Mouse (Mus musculus): Measurements from ENCODE around the gene Tdg. TPM values are rescaled to one million over a fixed set of nuclear protein-coding genes. Genes with fewer than 3 reads are reported as not detected.

Tdg gene
- total and polyA plus RNA-seq, 3 experiments: 16.7 to 40.9 (median 18.8) TPM

DNA sequence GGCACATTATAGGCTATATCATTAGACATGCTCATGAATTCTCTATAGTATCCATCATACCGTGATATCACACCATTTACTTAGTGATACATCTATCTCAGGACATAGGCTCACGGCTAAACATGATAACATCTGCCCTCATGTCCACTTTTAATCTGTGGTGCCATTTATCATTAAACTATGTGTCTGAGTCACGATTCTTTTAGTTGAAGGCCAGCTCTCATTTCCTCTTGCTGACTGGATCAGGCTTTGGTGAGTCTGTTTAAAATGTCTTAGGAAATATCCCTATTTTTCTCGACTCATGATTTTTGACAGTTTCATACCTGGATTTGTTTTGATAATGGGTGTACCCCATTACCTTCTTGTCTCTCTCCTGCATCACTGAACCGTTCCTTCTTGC, 66.3 kb downstream of the Tdg start, which contains the start of gene Hcfc2:
Gene Hcfc2, plus strand, starts transcription at position 205 of the 400 bp plus-strand sequence.
- H3K4me3 ChIP-seq (ENCODE audit: low read depth, low read length): no peak within 1 kb of the TSS; the same call in 1 of the 2 replicates
- peaks cover 54% of the 10 kb centered on the region for H3K4me1 ChIP-seq (ENCODE audit: insufficient read depth, low read depth, low read length)
- DNase-seq (ENCODE audit: low spot score) (no peak), ATAC-seq (ENCODE audit: extremely low read depth, insufficient number of reproducible peaks, low FRiP score, poor library complexity, severe bottlenecking) (no peak; the same call in 1 of the 2 replicates)
- H3K27me3 ChIP-seq (ENCODE audit: insufficient read depth, low read length): no peaks in the 10 kb centered on the region
- H3K9me3 ChIP-seq (replicated peaks): no peaks in the 10 kb centered on the region
- TF ChIP-seq TAL1 (conservative IDR thresholded peaks at IDR 0.05; ENCODE audit: low read depth, low read length) (no peak), CTCF (IDR thresholded peaks at IDR 0.05; ENCODE audit: low read depth, low read length) (no peak), GATA1 (IDR thresholded peaks at IDR 0.05; ENCODE audit: borderline replicate concordance, low read length) (no peak), POLR2AphosphoS5 (IDR thresholded peaks at IDR 0.05; ENCODE audit: insufficient replicate concordance, low read depth, low read length) (no peak), GATA2 (IDR thresholded peaks at IDR 0.05; ENCODE audit: borderline replicate concordance, low read depth, low read length) (no peak)
- peaks cover 4% of the 10 kb centered on the region for H3K36me3 ChIP-seq (replicated peaks)

DNA sequence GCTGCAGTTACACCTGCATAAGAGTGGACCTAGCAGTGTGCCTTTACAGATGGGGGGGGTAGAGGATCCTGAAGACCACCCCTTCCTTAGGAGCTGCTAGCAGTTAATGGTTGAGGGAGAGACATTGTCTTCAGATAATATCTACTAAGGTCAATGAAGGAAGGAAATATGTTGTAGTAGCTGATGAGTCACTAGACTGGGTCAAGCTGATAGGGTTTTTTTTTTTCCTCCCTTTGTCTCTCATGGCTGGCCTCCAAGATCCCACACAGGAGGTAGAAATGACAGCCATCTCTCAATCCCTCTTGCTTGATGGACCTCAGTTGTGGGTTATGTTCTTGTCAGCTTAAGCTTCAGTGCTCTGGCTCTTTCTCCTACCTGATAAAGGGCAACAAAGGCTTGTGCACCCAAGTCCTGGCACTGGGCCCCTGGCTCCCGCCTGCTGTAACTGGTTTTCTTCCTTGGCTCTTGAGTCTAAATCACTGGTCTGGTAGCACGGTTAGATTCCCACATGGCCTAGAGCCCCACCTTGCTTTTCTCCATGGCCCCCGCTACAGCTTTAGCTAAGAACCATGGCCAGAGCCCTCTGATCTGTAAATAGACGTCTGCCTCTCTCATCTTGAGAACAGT, 66.9 kb downstream of the Tdg start:
- Histone ChIP-seq H3K36me3 (replicated peaks) (peaks cover 9% of the 10 kb centered on the region), H3K9me3 (replicated peaks) (no peaks in the 10 kb centered on the region), H3K4me1 (ENCODE audit: insufficient read depth, low read depth, low read length) (peaks cover 54% of the 10 kb centered on the region), H3K4me3 (ENCODE audit: low read depth, low read length) (no peak overlapping the region; the same call in 1 of the 2 replicates), H3K27me3 (ENCODE audit: insufficient read depth, low read length) (no peaks in the 10 kb centered on the region)
- peak; percentile 25 for DNase-seq (ENCODE audit: low spot score)
- ATAC-seq (ENCODE audit: extremely low read depth, insufficient number of reproducible peaks, low FRiP score, poor library complexity, severe bottlenecking): peak; percentile 55
- TF ChIP-seq POLR2AphosphoS5 (IDR thresholded peaks at IDR 0.05; ENCODE audit: insufficient replicate concordance, low read depth, low read length): no peak
- no peak for TF ChIP-seq GATA2 (IDR thresholded peaks at IDR 0.05; ENCODE audit: borderline replicate concordance, low read depth, low read length)
- 0 out of 2 replicates have a peak, but pooled peaks have one; percentile 22 for TF ChIP-seq TAL1 (conservative IDR thresholded peaks at IDR 0.05; ENCODE audit: low read depth, low read length)
- no peak for TF ChIP-seq CTCF (IDR thresholded peaks at IDR 0.05; ENCODE audit: low read depth, low read length)
- no peak for TF ChIP-seq GATA1 (IDR thresholded peaks at IDR 0.05; ENCODE audit: borderline replicate concordance, low read length)

DNA sequence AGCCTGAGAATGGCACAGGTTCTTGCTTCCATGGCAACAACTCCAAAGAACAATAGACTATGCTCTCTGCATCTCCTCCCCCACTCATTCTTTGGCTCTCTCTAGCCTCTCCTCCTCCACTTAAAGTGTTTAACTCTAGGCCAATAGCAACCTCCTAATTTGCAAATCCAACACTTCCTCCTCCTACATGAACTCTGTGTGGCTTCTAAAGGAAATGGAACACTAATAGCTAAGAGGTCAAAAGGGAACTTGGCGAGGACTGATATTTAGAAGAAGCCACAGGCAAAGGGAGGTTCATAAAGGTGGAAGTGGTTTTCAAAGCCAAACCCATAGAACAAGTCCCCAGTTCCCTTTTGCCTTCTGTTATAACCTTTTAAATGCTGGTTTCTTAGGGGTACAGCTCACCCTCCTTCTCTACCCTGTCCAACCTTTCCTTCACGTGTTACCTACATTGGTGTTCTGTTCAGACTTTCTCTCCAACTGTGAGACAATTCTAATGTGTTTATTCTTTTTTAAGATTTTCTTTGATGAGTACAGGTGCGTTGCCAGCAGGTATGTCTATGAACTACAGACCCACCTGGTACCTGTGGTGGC, 67.8 kb downstream of the Tdg start:
- Histone ChIP-seq H3K9me3 (replicated peaks) (no peaks in the 10 kb centered on the region), H3K27me3 (ENCODE audit: insufficient read depth, low read length) (no peaks in the 10 kb centered on the region), H3K4me1 (ENCODE audit: insufficient read depth, low read depth, low read length) (peaks cover 54% of the 10 kb centered on the region), H3K36me3 (replicated peaks) (peaks cover 16% of the 10 kb centered on the region), H3K4me3 (ENCODE audit: low read depth, low read length) (no peak overlapping the region; the same call in 1 of the 2 replicates)
- DNase-seq (ENCODE audit: low spot score) (peak; percentile 55), ATAC-seq (ENCODE audit: extremely low read depth, insufficient number of reproducible peaks, low FRiP score, poor library complexity, severe bottlenecking) (peak; percentile 73)
- TF ChIP-seq GATA2 (IDR thresholded peaks at IDR 0.05; ENCODE audit: borderline replicate concordance, low read depth, low read length): no peak

DNA sequence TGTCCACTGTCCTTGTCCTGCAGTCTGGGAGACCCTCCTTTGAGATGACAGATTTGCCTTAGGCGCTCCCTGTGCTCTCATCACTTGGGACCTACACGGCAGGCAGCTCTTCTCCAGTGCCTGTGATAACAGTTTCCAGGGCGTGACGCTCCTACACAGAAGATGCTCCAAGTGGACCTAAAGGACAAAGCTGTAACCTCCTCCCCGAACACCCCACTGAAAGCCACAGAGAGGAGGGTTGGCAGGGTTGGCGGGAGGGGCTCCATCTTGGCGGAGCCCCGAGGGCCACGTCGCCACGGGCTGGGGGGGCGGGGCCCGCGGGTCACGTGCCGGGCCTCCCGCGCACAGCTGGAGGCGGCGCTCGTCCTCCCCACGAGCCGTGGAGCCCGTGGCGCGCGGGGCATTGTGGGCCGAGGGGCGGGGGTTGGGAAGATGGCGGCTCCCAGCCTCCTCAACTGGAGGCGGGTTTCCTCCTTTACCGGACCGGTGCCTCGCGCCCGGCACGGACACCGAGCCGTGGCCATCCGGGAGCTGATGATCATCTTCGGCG, 69.2 kb downstream of the Tdg start:
- TF ChIP-seq GATA1 (IDR thresholded peaks at IDR 0.05; ENCODE audit: borderline replicate concordance, low read length): no peak
- no peak for TF ChIP-seq CTCF (IDR thresholded peaks at IDR 0.05; ENCODE audit: low read depth, low read length)
- TF ChIP-seq GATA2 (IDR thresholded peaks at IDR 0.05; ENCODE audit: borderline replicate concordance, low read depth, low read length): no peak
- no peak for TF ChIP-seq TAL1 (conservative IDR thresholded peaks at IDR 0.05; ENCODE audit: low read depth, low read length)
- TF ChIP-seq POLR2AphosphoS5 (IDR thresholded peaks at IDR 0.05; ENCODE audit: insufficient replicate concordance, low read depth, low read length): no peak
- ATAC-seq (ENCODE audit: extremely low read depth, insufficient number of reproducible peaks, low FRiP score, poor library complexity, severe bottlenecking) (no peak), DNase-seq (ENCODE audit: low spot score) (peak; percentile 92)
- Histone ChIP-seq H3K4me3 (ENCODE audit: low read depth, low read length) (peak overlapping the region; percentile 99), H3K4me1 (ENCODE audit: insufficient read depth, low read depth, low read length) (peaks cover 54% of the 10 kb centered on the region), H3K36me3 (replicated peaks) (peaks cover 21% of the 10 kb centered on the region), H3K9me3 (replicated peaks) (no peaks in the 10 kb centered on the region), H3K27me3 (ENCODE audit: insufficient read depth, low read length) (no peaks in the 10 kb centered on the region)

DNA sequence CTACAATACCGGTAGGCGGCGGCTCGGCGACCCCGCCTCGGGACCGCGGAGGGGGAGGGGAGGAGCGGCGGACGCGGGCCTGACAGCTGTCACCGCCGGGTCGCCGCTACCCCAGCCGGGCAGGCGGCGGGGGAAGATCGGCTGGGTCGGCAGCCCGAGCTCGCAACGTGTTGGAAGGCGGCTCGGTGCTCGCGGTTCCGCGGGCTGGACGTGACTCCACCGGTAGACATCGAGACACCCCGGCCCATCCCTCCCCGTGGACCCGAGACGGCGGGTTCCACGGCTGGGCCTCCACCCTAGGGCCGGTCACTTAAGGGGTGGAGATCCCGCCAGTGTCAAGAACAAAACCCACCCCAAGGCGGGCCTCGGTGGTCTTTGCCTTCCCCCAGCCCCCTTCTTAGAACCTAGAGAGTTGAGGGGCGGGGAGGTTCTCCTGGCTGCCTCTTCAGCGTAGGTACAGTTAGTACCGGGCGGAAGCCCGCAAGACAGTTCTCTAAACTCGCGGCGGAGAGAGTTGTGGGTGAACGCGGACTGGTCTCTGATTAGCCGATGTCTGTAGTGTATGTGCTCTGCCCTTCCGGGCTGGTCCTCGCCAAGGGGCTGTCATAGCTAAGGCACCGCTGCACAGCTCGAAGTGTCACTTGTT, 69.8 kb downstream of the Tdg start:
- DNase-seq (ENCODE audit: low spot score) (peak; percentile 57), ATAC-seq (ENCODE audit: extremely low read depth, insufficient number of reproducible peaks, low FRiP score, poor library complexity, severe bottlenecking) (peak; percentile 36)
- H3K36me3 ChIP-seq (replicated peaks): peaks cover 26% of the 10 kb centered on the region
- no peaks in the 10 kb centered on the region for H3K9me3 ChIP-seq (replicated peaks)
- H3K4me1 ChIP-seq (ENCODE audit: insufficient read depth, low read depth, low read length): peaks cover 52% of the 10 kb centered on the region
- TF ChIP-seq GATA1 (IDR thresholded peaks at IDR 0.05; ENCODE audit: borderline replicate concordance, low read length) (no peak), GATA2 (IDR thresholded peaks at IDR 0.05; ENCODE audit: borderline replicate concordance, low read depth, low read length) (no peak), CTCF (IDR thresholded peaks at IDR 0.05; ENCODE audit: low read depth, low read length) (no peak), TAL1 (conservative IDR thresholded peaks at IDR 0.05; ENCODE audit: low read depth, low read length) (no peak), POLR2AphosphoS5 (IDR thresholded peaks at IDR 0.05; ENCODE audit: insufficient replicate concordance, low read depth, low read length) (no peak)
- H3K4me3 ChIP-seq (ENCODE audit: low read depth, low read length): peak overlapping the region; percentile 99
- H3K27me3 ChIP-seq (ENCODE audit: insufficient read depth, low read length): no peaks in the 10 kb centered on the region

Other genes with a start within 250 kb of the Tdg start
- gene Gm1553, start 137.2 kb upstream of the Tdg start, total RNA-seq (2014; fragmentation: Nextera tagmentation): not detected in 2 replicates
- not detected in 2 replicates for gene Gm1553, start 137.2 kb upstream of the Tdg start, total RNA-seq (2017)
- gene Gm1553, start 137.2 kb upstream of the Tdg start, polyA plus RNA-seq (2012): not detected in 2 replicates
- gene 1190007I07Rik, start 6.6 kb upstream of the Tdg start, total RNA-seq (2014; fragmentation: Nextera tagmentation): 4.1 and 10.5 TPM in 2 replicates
- gene 1190007I07Rik, start 6.6 kb upstream of the Tdg start, total RNA-seq (2017): 54.8 and 55.8 TPM in 2 replicates
- gene 1190007I07Rik, start 6.6 kb upstream of the Tdg start, polyA plus RNA-seq (2012): 58.5 and 59.5 TPM in 2 replicates
- gene Glt8d2, start 60.8 kb downstream of the Tdg start, total RNA-seq (2014; fragmentation: Nextera tagmentation): 0.29 TPM in 1 of 2 replicates, not detected in the other
- 0.33 and 0.41 TPM in 2 replicates for gene Glt8d2, start 60.8 kb downstream of the Tdg start, total RNA-seq (2017)
- gene Glt8d2, start 60.8 kb downstream of the Tdg start, polyA plus RNA-seq (2012): not detected in 2 replicates
- 42.0 and 48.3 TPM in 2 replicates for gene Hcfc2, start 66.3 kb downstream of the Tdg start, total RNA-seq (2014; fragmentation: Nextera tagmentation)
- 75.2 and 79.4 TPM in 2 replicates for gene Hcfc2, start 66.3 kb downstream of the Tdg start, total RNA-seq (2017)
- gene Hcfc2, start 66.3 kb downstream of the Tdg start, polyA plus RNA-seq (2012): 3.6 and 4.4 TPM in 2 replicates
- 51.9 and 70.4 TPM in 2 replicates for gene Nfyb, start 134.3 kb downstream of the Tdg start, total RNA-seq (2014; fragmentation: Nextera tagmentation)
- gene Nfyb, start 134.3 kb downstream of the Tdg start, total RNA-seq (2017): 76.8 and 87.4 TPM in 2 replicates
- 26.1 and 33.9 TPM in 2 replicates for gene Nfyb, start 134.3 kb downstream of the Tdg start, polyA plus RNA-seq (2012)
- gene Txnrd1, start 204.1 kb downstream of the Tdg start, total RNA-seq (2014; fragmentation: Nextera tagmentation): 60.8 and 73.1 TPM in 2 replicates
- gene Txnrd1, start 204.1 kb downstream of the Tdg start, total RNA-seq (2017): 83.1 and 88.7 TPM in 2 replicates
- 83.9 and 114 TPM in 2 replicates for gene Txnrd1, start 204.1 kb downstream of the Tdg start, polyA plus RNA-seq (2012)
- gene Eid3, start 236.8 kb downstream of the Tdg start, total RNA-seq (2014; fragmentation: Nextera tagmentation): 7.6 and 8.0 TPM in 2 replicates
- gene Eid3, start 236.8 kb downstream of the Tdg start, total RNA-seq (2017): 3.3 and 4.5 TPM in 2 replicates
- gene Eid3, start 236.8 kb downstream of the Tdg start, polyA plus RNA-seq (2012): 0.26 and 0.28 TPM in 2 replicates

All from G1E (cell line).